Mouse (Mus musculus): ENCODE measurements around the gene Ube3c. TPM values are rescaled to one million over a fixed set of nuclear protein-coding genes. Genes with fewer than 3 reads are reported as not detected.

Gene Ube3c
- polyA plus RNA-seq, 1 experiment from 2014 or later, result 31.0 TPM

DNA sequence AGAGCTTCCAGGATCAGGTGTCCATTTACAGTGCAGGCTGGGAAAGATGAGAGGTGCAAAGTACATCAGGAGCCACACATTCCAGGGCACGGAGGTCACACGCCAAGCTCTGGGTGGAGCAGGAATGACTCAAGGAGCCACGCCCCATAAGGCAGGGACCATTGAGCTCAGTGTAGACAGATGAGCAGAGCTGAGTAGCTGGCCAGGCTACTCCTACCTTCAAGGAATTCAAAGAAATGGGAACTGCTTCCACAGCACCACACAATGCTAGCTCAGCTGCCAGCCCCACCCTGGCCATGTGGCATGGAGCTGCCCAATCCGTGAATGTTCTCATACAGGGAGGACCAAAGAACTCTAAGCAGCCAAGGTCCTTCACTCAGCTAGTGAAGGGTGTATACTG, 129.5 kb downstream of the Ube3c start:
- H3K4me2 ChIP-seq (replicated peaks; ENCODE audit: low read depth, low read length), result no peak overlapping the region
- DNase-seq (ENCODE audit: low spot score), result no peak
- no peak overlapping the region for H3K4me3 ChIP-seq (ENCODE audit: low read depth, low read length)
- no peaks in the 10 kb centered on the region for H3K36me3 ChIP-seq (ENCODE audit: control insufficient read depth, insufficient read depth, low read length)
- H3K27me3 ChIP-seq (ENCODE audit: control insufficient read depth, insufficient read depth, low read length), result no peaks in the 10 kb centered on the region
- no peak overlapping the region for H3K9ac ChIP-seq (ENCODE audit: low read depth, low read length)
- no peaks in the 10 kb centered on the region for H3K4me1 ChIP-seq (replicated peaks; ENCODE audit: control insufficient read depth, insufficient read depth, low read length)
- H3K9me3 ChIP-seq (ENCODE audit: control insufficient read depth, low read length), result no peaks in the 10 kb centered on the region
- ATAC-seq (ENCODE audit: low FRiP score), result no peak
- H3K27ac ChIP-seq (ENCODE audit: low read depth, low read length), result no peak overlapping the region
- WGBS, result 82% methylated on average over 4 of the region's 4 CpGs

DNA sequence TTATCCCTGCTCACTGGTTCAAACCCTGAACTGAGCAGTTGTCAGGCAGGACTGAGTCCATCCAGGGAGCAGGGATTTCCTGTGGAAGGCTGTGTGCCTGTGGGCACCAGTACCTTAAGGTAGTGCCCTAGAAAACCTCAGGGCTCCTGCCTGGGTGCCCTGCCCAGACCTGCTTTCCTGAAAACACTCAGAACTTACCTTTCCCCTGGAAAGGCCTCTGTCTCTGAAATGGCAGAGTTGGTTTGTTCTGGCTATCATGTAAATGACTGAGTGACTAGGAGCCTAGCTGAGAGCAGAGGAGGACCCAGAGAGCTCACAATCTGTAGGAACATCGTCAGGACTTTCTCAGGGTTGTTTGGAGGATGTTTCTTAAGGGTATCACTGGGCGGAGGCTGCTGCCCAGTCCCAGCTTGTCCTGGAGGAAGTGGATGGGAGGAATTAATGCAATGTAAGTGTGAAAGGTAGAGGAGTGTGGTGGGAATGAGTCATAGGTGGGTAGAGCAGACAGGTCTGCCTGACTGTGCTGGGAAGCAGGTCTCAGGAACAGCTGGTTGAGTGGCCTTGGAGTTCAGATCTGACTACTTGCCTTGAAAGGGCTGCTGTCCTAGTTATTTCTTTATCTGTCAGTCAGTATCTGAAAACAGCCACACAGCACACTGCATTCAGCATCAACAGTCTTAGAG, 130.6 kb downstream of the Ube3c start:
- no peaks in the 10 kb centered on the region for H3K27me3 ChIP-seq (ENCODE audit: control insufficient read depth, insufficient read depth, low read length)
- H3K9ac ChIP-seq (ENCODE audit: low read depth, low read length), result no peak overlapping the region
- no peaks in the 10 kb centered on the region for H3K4me1 ChIP-seq (replicated peaks; ENCODE audit: control insufficient read depth, insufficient read depth, low read length)
- WGBS, result 81% methylated on average over 2 of the region's 2 CpGs
- no peaks in the 10 kb centered on the region for H3K36me3 ChIP-seq (ENCODE audit: control insufficient read depth, insufficient read depth, low read length)
- no peak for DNase-seq (ENCODE audit: low spot score)
- no peak overlapping the region for H3K4me3 ChIP-seq (ENCODE audit: low read depth, low read length)
- no peaks in the 10 kb centered on the region for H3K9me3 ChIP-seq (ENCODE audit: control insufficient read depth, low read length)
- no peak overlapping the region for H3K4me2 ChIP-seq (replicated peaks; ENCODE audit: low read depth, low read length)
- H3K27ac ChIP-seq (ENCODE audit: low read depth, low read length), result no peak overlapping the region
- no peak for ATAC-seq (ENCODE audit: low FRiP score)

DNA sequence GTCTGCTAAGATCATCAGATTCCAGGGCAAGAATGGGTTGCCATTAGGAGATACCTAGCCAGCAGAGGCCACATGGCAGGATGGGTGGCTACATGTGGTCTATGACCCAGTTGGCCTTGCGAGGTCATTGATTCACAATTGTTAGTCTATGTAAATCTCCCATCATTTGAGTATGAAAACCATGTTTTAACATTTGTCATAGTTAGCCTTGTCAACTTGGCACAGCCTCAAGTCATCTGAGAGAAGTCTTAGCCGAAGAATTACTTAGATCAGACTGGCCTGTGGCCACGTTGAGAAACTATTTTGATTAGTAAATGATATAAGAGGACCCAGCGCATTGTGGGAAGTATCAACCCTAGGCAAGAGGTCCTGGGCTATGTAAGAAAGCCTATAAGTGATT, 138.2 kb downstream of the Ube3c start:
- Histone ChIP-seq H3K9ac (ENCODE audit: low read depth, low read length) (no peak overlapping the region), H3K27ac (ENCODE audit: low read depth, low read length) (no peak overlapping the region), H3K9me3 (ENCODE audit: control insufficient read depth, low read length) (no peaks in the 10 kb centered on the region), H3K36me3 (ENCODE audit: control insufficient read depth, insufficient read depth, low read length) (no peaks in the 10 kb centered on the region), H3K4me1 (replicated peaks; ENCODE audit: control insufficient read depth, insufficient read depth, low read length) (no peaks in the 10 kb centered on the region), H3K27me3 (ENCODE audit: control insufficient read depth, insufficient read depth, low read length) (no peaks in the 10 kb centered on the region), H3K4me3 (ENCODE audit: low read depth, low read length) (no peak overlapping the region), H3K4me2 (replicated peaks; ENCODE audit: low read depth, low read length) (no peak overlapping the region)
- WGBS, result 87% methylated on average over 4 of the region's 4 CpGs
- ATAC-seq (ENCODE audit: low FRiP score) (no peak), DNase-seq (ENCODE audit: low spot score) (no peak)

DNA sequence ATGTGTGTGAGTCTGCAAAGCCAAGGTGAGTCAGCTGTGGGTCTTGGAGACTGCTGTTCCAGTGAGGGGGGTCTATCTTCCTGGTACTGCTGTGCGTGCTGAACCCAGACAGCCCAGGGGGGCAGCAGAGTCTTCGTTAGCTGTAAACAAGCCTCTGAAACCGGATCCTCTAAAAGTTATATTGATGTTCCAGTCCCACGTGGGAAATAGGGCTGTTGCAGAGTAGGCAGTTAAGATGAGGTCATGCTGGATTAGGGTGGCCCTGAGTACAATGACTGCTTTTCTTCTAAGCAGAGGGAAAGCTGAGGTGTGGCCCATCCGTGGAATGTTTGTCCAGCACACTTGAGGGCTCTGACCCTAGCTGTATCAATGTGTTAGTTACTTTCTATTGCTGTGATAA, 139.2 kb downstream of the Ube3c start:
- H3K27ac ChIP-seq (ENCODE audit: low read depth, low read length), result no peak overlapping the region
- H3K36me3 ChIP-seq (ENCODE audit: control insufficient read depth, insufficient read depth, low read length), result no peaks in the 10 kb centered on the region
- H3K4me1 ChIP-seq (replicated peaks; ENCODE audit: control insufficient read depth, insufficient read depth, low read length), result no peaks in the 10 kb centered on the region
- no peak overlapping the region for H3K4me3 ChIP-seq (ENCODE audit: low read depth, low read length)
- no peak for ATAC-seq (ENCODE audit: low FRiP score)
- no peak overlapping the region for H3K4me2 ChIP-seq (replicated peaks; ENCODE audit: low read depth, low read length)
- no peak overlapping the region for H3K9ac ChIP-seq (ENCODE audit: low read depth, low read length)
- 32% methylated on average over 5 of the region's 5 CpGs for WGBS
- no peak for DNase-seq (ENCODE audit: low spot score)
- no peaks in the 10 kb centered on the region for H3K9me3 ChIP-seq (ENCODE audit: control insufficient read depth, low read length)
- no peaks in the 10 kb centered on the region for H3K27me3 ChIP-seq (ENCODE audit: control insufficient read depth, insufficient read depth, low read length)

DNA sequence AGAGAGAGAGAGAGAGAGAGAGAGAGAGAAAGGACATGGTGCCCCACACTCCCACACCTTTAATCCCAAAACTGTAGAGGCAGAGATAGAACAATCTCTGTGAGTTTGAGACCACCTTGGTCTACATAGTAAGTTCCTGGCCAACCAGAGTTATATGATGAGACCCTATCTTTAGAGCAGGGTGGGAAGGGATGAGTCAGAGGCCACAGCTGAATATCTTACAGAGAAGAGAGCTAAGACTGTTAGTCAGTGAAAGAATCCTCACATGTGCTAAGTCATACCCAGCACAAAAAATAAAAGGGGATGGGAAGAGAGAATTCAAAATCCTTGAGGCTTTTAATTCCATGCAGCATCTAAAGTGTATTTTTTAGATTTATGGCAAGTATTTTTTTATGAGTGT, 142.6 kb downstream of the Ube3c start:
- Histone ChIP-seq H3K4me2 (replicated peaks; ENCODE audit: low read depth, low read length) (no peak overlapping the region), H3K27ac (ENCODE audit: low read depth, low read length) (no peak overlapping the region), H3K4me3 (ENCODE audit: low read depth, low read length) (no peak overlapping the region), H3K4me1 (replicated peaks; ENCODE audit: control insufficient read depth, insufficient read depth, low read length) (no peaks in the 10 kb centered on the region), H3K27me3 (ENCODE audit: control insufficient read depth, insufficient read depth, low read length) (no peaks in the 10 kb centered on the region), H3K9me3 (ENCODE audit: control insufficient read depth, low read length) (no peaks in the 10 kb centered on the region), H3K36me3 (ENCODE audit: control insufficient read depth, insufficient read depth, low read length) (no peaks in the 10 kb centered on the region), H3K9ac (ENCODE audit: low read depth, low read length) (no peak overlapping the region)
- DNase-seq (ENCODE audit: low spot score) (no peak), ATAC-seq (ENCODE audit: low FRiP score) (no peak)

DNA sequence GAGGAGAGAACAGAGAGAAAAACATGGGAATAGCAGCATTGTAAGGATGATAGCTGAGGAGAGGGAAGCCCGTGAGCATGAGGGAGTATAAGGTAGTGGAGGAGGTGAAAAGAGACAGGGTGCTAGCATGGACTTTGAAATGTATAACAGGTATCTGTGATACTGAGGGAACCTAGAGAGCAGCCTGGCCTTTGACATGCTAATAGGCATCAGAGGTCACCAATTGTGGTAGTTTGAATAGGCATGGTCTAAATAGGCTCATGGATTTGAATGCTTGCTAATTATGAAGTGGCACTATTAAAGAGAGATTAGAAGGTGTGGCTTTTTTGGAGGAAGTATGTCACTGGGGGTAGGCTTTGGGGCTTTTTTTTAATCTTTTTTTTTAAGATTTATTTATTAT, 143.9 kb downstream of the Ube3c start:
- Histone ChIP-seq H3K36me3 (ENCODE audit: control insufficient read depth, insufficient read depth, low read length) (no peaks in the 10 kb centered on the region), H3K4me2 (replicated peaks; ENCODE audit: low read depth, low read length) (no peak overlapping the region), H3K9ac (ENCODE audit: low read depth, low read length) (no peak overlapping the region), H3K4me1 (replicated peaks; ENCODE audit: control insufficient read depth, insufficient read depth, low read length) (no peaks in the 10 kb centered on the region), H3K27me3 (ENCODE audit: control insufficient read depth, insufficient read depth, low read length) (no peaks in the 10 kb centered on the region), H3K4me3 (ENCODE audit: low read depth, low read length) (no peak overlapping the region), H3K9me3 (ENCODE audit: control insufficient read depth, low read length) (no peaks in the 10 kb centered on the region), H3K27ac (ENCODE audit: low read depth, low read length) (no peak overlapping the region)
- DNase-seq (ENCODE audit: low spot score), result no peak
- 60% methylated on average over 1 of the region's 1 CpGs for WGBS
- ATAC-seq (ENCODE audit: low FRiP score), result no peak

DNA sequence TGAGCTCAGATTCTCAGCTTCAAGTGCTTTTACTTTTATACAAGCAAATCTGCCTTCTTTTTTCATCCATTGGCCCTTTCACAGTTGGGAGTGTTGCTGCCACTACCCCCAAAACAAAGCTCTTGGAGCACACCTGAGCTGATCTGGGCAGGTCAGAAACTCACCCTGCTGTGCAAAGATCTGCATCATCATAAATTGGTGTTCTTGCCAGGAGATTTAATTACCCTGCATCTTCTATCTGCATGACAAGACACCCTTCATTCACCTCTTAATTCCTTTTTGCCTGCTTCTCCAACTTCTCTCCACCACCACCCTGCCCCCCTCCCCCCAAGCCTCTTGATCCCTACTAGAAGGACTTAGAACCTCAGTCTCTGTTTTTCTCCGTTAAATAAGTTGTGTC, 152.1 kb downstream of the Ube3c start:
- Histone ChIP-seq H3K27me3 (ENCODE audit: control insufficient read depth, insufficient read depth, low read length) (no peaks in the 10 kb centered on the region), H3K4me3 (ENCODE audit: low read depth, low read length) (no peak overlapping the region), H3K36me3 (ENCODE audit: control insufficient read depth, insufficient read depth, low read length) (no peaks in the 10 kb centered on the region), H3K4me2 (replicated peaks; ENCODE audit: low read depth, low read length) (no peak overlapping the region), H3K27ac (ENCODE audit: low read depth, low read length) (no peak overlapping the region), H3K9me3 (ENCODE audit: control insufficient read depth, low read length) (no peaks in the 10 kb centered on the region), H3K9ac (ENCODE audit: low read depth, low read length) (no peak overlapping the region), H3K4me1 (replicated peaks; ENCODE audit: control insufficient read depth, insufficient read depth, low read length) (no peaks in the 10 kb centered on the region)
- 24% methylated on average over 1 of the region's 1 CpGs for WGBS
- DNase-seq (ENCODE audit: low spot score) (no peak), ATAC-seq (ENCODE audit: low FRiP score) (no peak)

DNA sequence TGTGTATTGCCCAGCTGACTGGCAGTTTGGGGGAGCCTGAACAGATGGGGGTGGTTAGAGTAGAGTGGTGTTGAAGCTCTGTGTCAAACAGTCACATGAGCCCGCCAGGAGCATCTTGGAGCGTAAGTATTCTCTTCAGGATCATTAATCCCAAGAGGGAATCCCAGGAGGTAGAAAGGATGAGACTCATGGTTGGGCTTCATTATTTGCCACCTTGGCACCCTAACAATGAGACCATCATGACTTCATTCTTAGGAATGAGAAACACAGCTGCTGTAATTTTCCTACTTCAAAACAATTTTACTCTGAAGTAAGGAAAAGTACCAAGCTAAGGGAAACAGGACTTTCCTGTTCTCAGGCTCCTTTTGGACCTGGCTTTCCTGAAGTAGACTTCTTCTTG, 156.3 kb downstream of the Ube3c start:
- Histone ChIP-seq H3K4me1 (replicated peaks; ENCODE audit: control insufficient read depth, insufficient read depth, low read length) (no peaks in the 10 kb centered on the region), H3K27me3 (ENCODE audit: control insufficient read depth, insufficient read depth, low read length) (no peaks in the 10 kb centered on the region), H3K4me3 (ENCODE audit: low read depth, low read length) (no peak overlapping the region), H3K9ac (ENCODE audit: low read depth, low read length) (no peak overlapping the region), H3K27ac (ENCODE audit: low read depth, low read length) (no peak overlapping the region), H3K4me2 (replicated peaks; ENCODE audit: low read depth, low read length) (no peak overlapping the region), H3K9me3 (ENCODE audit: control insufficient read depth, low read length) (no peaks in the 10 kb centered on the region), H3K36me3 (ENCODE audit: control insufficient read depth, insufficient read depth, low read length) (no peaks in the 10 kb centered on the region)
- ATAC-seq (ENCODE audit: low FRiP score) (no peak), DNase-seq (ENCODE audit: low spot score) (no peak)
- WGBS, result 90% methylated on average over 2 of the region's 2 CpGs

All from hindbrain, embryonic 11.5 days (tissue).